Mouse (Mus musculus): ENCODE results near the gene Nek3. TPM values are rescaled to one million over a fixed set of nuclear protein-coding genes. Genes with fewer than 3 reads are reported as not detected.
A peak's percentile ranks its signal among the peaks of the same experiment; 100 is the strongest.

The Nek3 gene
- polyA plus RNA-seq, 1 experiment from 2014 or later = 5.1 TPM

GRCm38 (mm10) chr8:22134078-22134749 lies 32.0 kb downstream of the Nek3 start:
- no peaks in the 10 kb centered on the region for H3K27me3 ChIP-seq (ENCODE audit: control insufficient read depth, insufficient read depth, low read depth, low read length)
- H3K27ac ChIP-seq (ENCODE audit: low read length) = no peak overlapping the region
- 84% methylated on average over 7 of the region's 7 CpGs for WGBS
- no peak overlapping the region for H3K4me3 ChIP-seq (ENCODE audit: low read length)
- H3K9ac ChIP-seq (ENCODE audit: low read length) = no peak overlapping the region
- H3K9me3 ChIP-seq (ENCODE audit: control insufficient read depth, low read length) = no peaks in the 10 kb centered on the region
- no peak overlapping the region for H3K4me2 ChIP-seq (ENCODE audit: low read depth, low read length)
- H3K4me1 ChIP-seq (replicated peaks; ENCODE audit: control insufficient read depth, insufficient read depth, low read length) = no peaks in the 10 kb centered on the region
- ATAC-seq (ENCODE audit: low read depth) = no peak
- peaks cover 6% of the 10 kb centered on the region; the same call in 1 of the 2 replicates for H3K36me3 ChIP-seq (ENCODE audit: control insufficient read depth, insufficient read depth, low read length)

GRCm38 (mm10) chr8:22132062-22132461 lies 34.2 kb downstream of the Nek3 start:
- WGBS = 66% methylated on average over 12 of the region's 12 CpGs
- no peak for ATAC-seq (ENCODE audit: low read depth)
- no peak overlapping the region for H3K9ac ChIP-seq (ENCODE audit: low read length)
- no peak overlapping the region for H3K4me2 ChIP-seq (ENCODE audit: low read depth, low read length)
- H3K36me3 ChIP-seq (ENCODE audit: control insufficient read depth, insufficient read depth, low read length) = peaks cover 14% of the 10 kb centered on the region
- no peaks in the 10 kb centered on the region for H3K27me3 ChIP-seq (ENCODE audit: control insufficient read depth, insufficient read depth, low read depth, low read length)
- no peaks in the 10 kb centered on the region for H3K4me1 ChIP-seq (replicated peaks; ENCODE audit: control insufficient read depth, insufficient read depth, low read length)
- H3K27ac ChIP-seq (ENCODE audit: low read length) = no peak overlapping the region
- H3K9me3 ChIP-seq (ENCODE audit: control insufficient read depth, low read length) = no peaks in the 10 kb centered on the region
- H3K4me3 ChIP-seq (ENCODE audit: low read length) = no peak overlapping the region

DNA sequence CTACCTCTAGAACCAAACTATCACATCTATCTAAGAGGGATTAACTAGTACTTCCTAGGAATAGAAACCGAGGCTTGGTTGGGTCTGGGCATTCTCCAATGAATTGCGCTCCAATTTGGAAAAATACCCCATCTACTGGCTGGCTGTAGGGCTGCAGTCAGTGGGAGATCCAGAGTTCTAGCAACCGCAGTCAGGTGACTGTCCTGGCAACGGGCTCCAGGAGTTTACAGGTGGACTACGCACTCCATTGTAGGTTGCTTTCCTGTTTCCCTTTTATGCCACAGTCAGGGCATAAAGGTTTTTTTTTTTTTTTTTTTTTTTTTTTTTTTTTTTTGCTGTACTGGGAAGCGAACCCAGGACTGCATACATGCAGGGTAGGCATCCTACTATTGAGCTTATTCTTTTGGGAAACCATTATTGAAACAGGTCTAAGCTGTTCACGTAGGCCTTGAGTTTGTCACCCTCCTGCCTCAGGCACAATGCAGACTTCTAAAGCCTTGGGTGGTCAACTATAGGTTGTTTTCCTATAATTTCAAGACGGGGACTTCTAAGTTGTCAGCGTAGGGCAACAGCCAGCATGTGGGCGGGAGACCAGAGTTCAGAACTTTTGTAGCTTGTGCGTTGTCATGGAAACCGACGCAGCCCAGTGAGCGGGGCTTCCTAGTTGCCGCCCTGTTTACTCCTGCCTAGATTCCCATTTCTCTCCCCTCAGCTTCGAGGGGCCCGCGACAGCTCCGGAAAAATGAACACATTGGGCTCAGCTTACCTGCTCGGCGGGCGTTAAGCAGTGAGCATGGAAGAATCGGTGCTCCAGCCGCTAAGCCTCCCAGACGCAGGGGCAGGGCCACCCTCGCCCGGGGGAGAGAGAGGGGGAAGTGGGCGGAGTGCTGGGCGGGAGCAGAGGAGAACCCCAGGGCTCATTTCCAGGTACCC lies 41.7 kb downstream of the Nek3 start, which contains the start of gene Nek5:
TSS of gene Nek5 (minus strand) at position 834 of the 933 bp plus-strand sequence.
- peak within 1 kb of the TSS; percentile 62 for H3K4me3 ChIP-seq (ENCODE audit: low read length)
- peaks cover 5% of the 10 kb centered on the region; the same call in 1 of the 2 replicates for H3K4me1 ChIP-seq (replicated peaks; ENCODE audit: control insufficient read depth, insufficient read depth, low read length)
- H3K36me3 ChIP-seq (ENCODE audit: control insufficient read depth, insufficient read depth, low read length) = peaks cover 10% of the 10 kb centered on the region
- peak within 1 kb of the TSS; percentile 90 for H3K4me2 ChIP-seq (ENCODE audit: low read depth, low read length)
- WGBS = 2% methylated on average over 29 of the region's 29 CpGs
- H3K27me3 ChIP-seq (ENCODE audit: control insufficient read depth, insufficient read depth, low read depth, low read length) = no peaks in the 10 kb centered on the region
- peak within 1 kb of the TSS; percentile 65 for H3K9ac ChIP-seq (ENCODE audit: low read length)
- 0 out of 2 replicates have a peak within 1 kb of the TSS, but pooled peaks have one; percentile 10 for H3K27ac ChIP-seq (ENCODE audit: low read length)
- H3K9me3 ChIP-seq (ENCODE audit: control insufficient read depth, low read length) = no peaks in the 10 kb centered on the region
- ATAC-seq (ENCODE audit: low read depth) = peak; percentile 76

DNA sequence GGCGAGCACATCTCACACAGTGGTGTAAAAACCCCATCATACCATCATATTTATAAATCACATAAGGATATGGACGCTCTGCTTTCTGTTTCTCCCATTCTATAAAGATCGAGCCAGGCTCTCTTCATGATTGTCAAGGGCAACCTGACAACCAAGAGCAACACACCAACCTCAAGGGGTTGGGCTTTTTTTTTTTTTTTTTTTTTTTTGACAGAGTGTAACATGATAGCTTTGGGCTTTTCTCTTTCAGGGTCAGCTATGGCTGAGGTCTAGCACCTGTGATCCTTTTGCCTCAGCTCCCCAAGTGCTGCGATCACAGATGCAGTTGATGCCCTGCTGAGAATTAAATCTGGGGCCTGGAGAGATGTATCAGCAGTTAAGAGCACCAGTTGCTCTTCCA lies 59.2 kb downstream of the Nek3 start:
- Histone ChIP-seq H3K9ac (ENCODE audit: low read length) (no peak overlapping the region), H3K9me3 (ENCODE audit: control insufficient read depth, low read length) (no peaks in the 10 kb centered on the region), H3K36me3 (ENCODE audit: control insufficient read depth, insufficient read depth, low read length) (no peaks in the 10 kb centered on the region), H3K27ac (ENCODE audit: low read length) (no peak overlapping the region), H3K27me3 (ENCODE audit: control insufficient read depth, insufficient read depth, low read depth, low read length) (no peaks in the 10 kb centered on the region), H3K4me2 (ENCODE audit: low read depth, low read length) (no peak overlapping the region), H3K4me1 (replicated peaks; ENCODE audit: control insufficient read depth, insufficient read depth, low read length) (no peaks in the 10 kb centered on the region), H3K4me3 (ENCODE audit: low read length) (no peak overlapping the region)
- no peak for ATAC-seq (ENCODE audit: low read depth)
- 57% methylated on average over 4 of the region's 4 CpGs for WGBS

DNA sequence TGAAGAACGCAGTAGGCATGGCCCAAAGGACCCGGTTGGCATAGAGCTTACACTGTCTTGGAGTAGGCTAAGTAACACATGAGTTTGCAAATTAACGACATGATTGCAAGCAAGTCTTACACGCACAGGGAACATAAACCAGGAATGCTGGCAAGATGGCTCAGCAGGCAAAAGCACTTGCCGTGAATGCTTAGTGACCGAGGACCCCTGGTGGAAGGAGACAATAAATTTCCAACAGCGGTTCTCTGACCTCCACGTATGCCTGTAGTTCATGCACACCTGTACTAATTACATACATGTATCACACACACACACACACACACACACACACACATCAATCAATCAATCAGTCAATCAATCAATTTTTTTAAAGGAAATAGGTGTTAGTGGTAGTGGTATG lies 74.7 kb downstream of the Nek3 start:
- no peak for ATAC-seq (ENCODE audit: low read depth)
- Histone ChIP-seq H3K4me1 (replicated peaks; ENCODE audit: control insufficient read depth, insufficient read depth, low read length) (no peaks in the 10 kb centered on the region), H3K27me3 (ENCODE audit: control insufficient read depth, insufficient read depth, low read depth, low read length) (no peaks in the 10 kb centered on the region), H3K4me3 (ENCODE audit: low read length) (no peak overlapping the region), H3K9ac (ENCODE audit: low read length) (no peak overlapping the region), H3K27ac (ENCODE audit: low read length) (no peak overlapping the region), H3K4me2 (ENCODE audit: low read depth, low read length) (no peak overlapping the region), H3K9me3 (ENCODE audit: control insufficient read depth, low read length) (no peaks in the 10 kb centered on the region), H3K36me3 (ENCODE audit: control insufficient read depth, insufficient read depth, low read length) (no peaks in the 10 kb centered on the region)
- 48% methylated on average over 8 of the region's 8 CpGs for WGBS

DNA sequence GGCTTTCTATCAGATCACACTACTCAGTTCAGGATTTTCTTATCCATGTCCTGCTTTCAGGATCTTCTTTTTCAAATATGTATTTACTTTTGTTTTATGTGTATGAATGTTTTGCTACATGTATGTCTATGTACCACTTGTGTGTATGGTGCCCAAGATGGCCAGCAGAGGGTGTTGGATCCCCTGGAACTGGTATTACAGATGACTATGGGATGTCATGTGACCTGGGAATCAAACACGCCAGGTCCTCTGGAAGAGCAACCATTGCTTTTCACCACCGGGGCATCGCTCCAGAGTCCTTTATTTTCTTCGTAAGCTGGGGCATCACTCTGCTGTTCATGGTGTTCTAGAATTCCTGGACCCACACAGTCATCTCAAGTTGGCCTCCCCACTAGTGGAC lies 77.0 kb downstream of the Nek3 start:
- H3K36me3 ChIP-seq (ENCODE audit: control insufficient read depth, insufficient read depth, low read length) = no peaks in the 10 kb centered on the region
- no peak overlapping the region for H3K27ac ChIP-seq (ENCODE audit: low read length)
- H3K4me2 ChIP-seq (ENCODE audit: low read depth, low read length) = no peak overlapping the region
- no peaks in the 10 kb centered on the region for H3K4me1 ChIP-seq (replicated peaks; ENCODE audit: control insufficient read depth, insufficient read depth, low read length)
- H3K9me3 ChIP-seq (ENCODE audit: control insufficient read depth, low read length) = no peaks in the 10 kb centered on the region
- no peaks in the 10 kb centered on the region for H3K27me3 ChIP-seq (ENCODE audit: control insufficient read depth, insufficient read depth, low read depth, low read length)
- H3K4me3 ChIP-seq (ENCODE audit: low read length) = no peak overlapping the region
- WGBS = 89% methylated on average over 4 of the region's 4 CpGs
- no peak for ATAC-seq (ENCODE audit: low read depth)
- no peak overlapping the region for H3K9ac ChIP-seq (ENCODE audit: low read length)

GRCm38 (mm10) chr8:22079313-22080007 lies 86.8 kb downstream of the Nek3 start:
- H3K4me3 ChIP-seq (ENCODE audit: low read length) = no peak overlapping the region
- no peak overlapping the region for H3K4me2 ChIP-seq (ENCODE audit: low read depth, low read length)
- H3K27me3 ChIP-seq (ENCODE audit: control insufficient read depth, insufficient read depth, low read depth, low read length) = no peaks in the 10 kb centered on the region
- WGBS = 66% methylated on average over 9 of the region's 9 CpGs
- H3K36me3 ChIP-seq (ENCODE audit: control insufficient read depth, insufficient read depth, low read length) = no peaks in the 10 kb centered on the region
- no peak overlapping the region for H3K27ac ChIP-seq (ENCODE audit: low read length)
- H3K9ac ChIP-seq (ENCODE audit: low read length) = no peak overlapping the region
- no peaks in the 10 kb centered on the region for H3K4me1 ChIP-seq (replicated peaks; ENCODE audit: control insufficient read depth, insufficient read depth, low read length)
- H3K9me3 ChIP-seq (ENCODE audit: control insufficient read depth, low read length) = no peaks in the 10 kb centered on the region
- no peak for ATAC-seq (ENCODE audit: low read depth)
